Mouse (Mus musculus) testis, adult 2 months (tissue): ENCODE data around the gene Zfp248. TPM values are rescaled to one million over a fixed set of nuclear protein-coding genes. Genes with fewer than 3 reads are reported as not detected.
A peak's percentile ranks its signal among the peaks of the same experiment; 100 is the strongest.

ENCODE experiments used
- H3K27ac ChIP-seq: fragments of 200-500 bp; 2 replicates; pipeline ENCODE4 v1.5.1; 2012; ENCODE audit warnings: low read depth, low read length; ENCODE audit not compliant: control insufficient read depth, insufficient read depth
- H3K27me3 ChIP-seq: fragments of 200-500 bp; 2 replicates; pipeline ENCODE4 v1.6.1; 2012; ENCODE audit warnings: mild to moderate bottlenecking, low read length, moderate library complexity; ENCODE audit not compliant: control insufficient read depth, insufficient read depth
- H3K36me3 ChIP-seq: fragments of 200-500 bp; 2 replicates; pipeline ENCODE4 v1.6.1; 2012; ENCODE audit warnings: mild to moderate bottlenecking, low read length; ENCODE audit not compliant: control insufficient read depth, insufficient read depth
- H3K4me1 ChIP-seq: fragments of 200-500 bp; 2 replicates; pipeline ENCODE4 v1.6.1; 2012; ENCODE audit warnings: low read length; ENCODE audit not compliant: control insufficient read depth, insufficient read depth
- H3K4me3 ChIP-seq: fragments of 200-500 bp; 2 replicates; pipeline ENCODE4 v1.5.1; 2012; ENCODE audit warnings: low read depth, mild to moderate bottlenecking, low read length, moderate library complexity, mixed read lengths; ENCODE audit not compliant: control insufficient read depth
- CTCF ChIP-seq: fragments of 200-500 bp; IDR thresholded peaks from 2 replicates; pipeline ENCODE4 v1.5.1; 2012; ENCODE audit warnings: low read depth, mild to moderate bottlenecking, inconsistent platforms, low read length, moderate library complexity; ENCODE audit not compliant: control insufficient read depth, insufficient read depth, insufficient replicate concordance
- POLR2A ChIP-seq: fragments of 200-500 bp; IDR thresholded peaks from 2 replicates; pipeline ENCODE4 v1.6.1; 2012; ENCODE audit warnings: low read depth, mild to moderate bottlenecking, inconsistent platforms, low read length, moderate library complexity; ENCODE audit not compliant: control insufficient read depth
- polyA plus RNA-seq: library from polyadenylated mRNA; depleted of rRNA; stranded (reverse); fragments of >200 nt; gene quantifications from 2 replicates; pipeline ENCODE4 v1.2.3, GENCODE M21; 2012; rRNA removed

The Zfp248 gene
- polyA plus RNA-seq, 1 experiment = 0.72 TPM

- no peaks in the 10 kb centered on the region for H3K27me3 ChIP-seq
- TF ChIP-seq POLR2A (no peak), CTCF (no peak)
- H3K36me3 ChIP-seq = peaks cover 2% of the 10 kb centered on the region; the same call in 1 of the 2 replicates
- peaks cover 3% of the 10 kb centered on the region; the same call in 1 of the 2 replicates for H3K4me1 ChIP-seq
- no peak overlapping the region for H3K27ac ChIP-seq
- no peak overlapping the region for H3K4me3 ChIP-seq
These were observed 69.4 kb downstream of the Zfp248 start for GRCm38 (mm10) chr6:118385962-118386361.

GRCm38 (mm10) chr6:118381234-118381633, 74.1 kb downstream of the Zfp248 start:
- no peaks in the 10 kb centered on the region for H3K4me1 ChIP-seq
- H3K27me3 ChIP-seq = no peaks in the 10 kb centered on the region
- no peak overlapping the region for H3K27ac ChIP-seq
- H3K4me3 ChIP-seq = no peak overlapping the region
- peaks cover 2% of the 10 kb centered on the region; the same call in 1 of the 2 replicates for H3K36me3 ChIP-seq
- TF ChIP-seq CTCF (no peak), POLR2A (no peak)

- H3K27ac ChIP-seq = no peak overlapping the region
- H3K36me3 ChIP-seq = peaks cover 2% of the 10 kb centered on the region; the same call in 1 of the 2 replicates
- no peak overlapping the region for H3K4me3 ChIP-seq
- H3K4me1 ChIP-seq = no peaks in the 10 kb centered on the region
- TF ChIP-seq CTCF = no peak
- no peak for TF ChIP-seq POLR2A
- no peaks in the 10 kb centered on the region for H3K27me3 ChIP-seq
These were observed 74.7 kb downstream of the Zfp248 start for GRCm38 (mm10) chr6:118380630-118381029.

GRCm38 (mm10) chr6:118379451-118380167, 75.7 kb downstream of the Zfp248 start:
- Histone ChIP-seq H3K4me3 (no peak overlapping the region), H3K4me1 (no peaks in the 10 kb centered on the region), H3K36me3 (no peaks in the 10 kb centered on the region), H3K27me3 (no peaks in the 10 kb centered on the region), H3K27ac (no peak overlapping the region)
- TF ChIP-seq CTCF (peak; percentile 66), POLR2A (no peak)

GRCm38 (mm10) chr6:118377611-118378010, 77.7 kb downstream of the Zfp248 start:
- Histone ChIP-seq H3K27me3 (no peaks in the 10 kb centered on the region), H3K27ac (no peak overlapping the region), H3K36me3 (no peaks in the 10 kb centered on the region), H3K4me1 (no peaks in the 10 kb centered on the region), H3K4me3 (no peak overlapping the region)
- no peak for TF ChIP-seq CTCF

Other genes with a start within 250 kb of the Zfp248 start
- 17.8 and 20.6 TPM in 2 replicates for gene Bms1, start 36.1 kb downstream of the Zfp248 start, polyA plus RNA-seq
- gene Zfp9, start 23.8 kb upstream of the Zfp248 start, polyA plus RNA-seq = 0.32 and 0.44 TPM in 2 replicates
- 0.94 and 1.2 TPM in 2 replicates for gene Ankrd26, start 106.7 kb upstream of the Zfp248 start, polyA plus RNA-seq